Mouse (Mus musculus) liver, adult 2 months (tissue): ENCODE data around the gene Tor1aip1.

Source experiments
- CTCF ChIP-seq: fragments of 200-500 bp; IDR thresholded peaks from 2 replicates; pipeline ENCODE4 v1.5.1; 2011; ENCODE audit warnings: low read depth, low read length, control low read depth
- POLR2A ChIP-seq: fragments of 200-500 bp; IDR thresholded peaks from 2 replicates; pipeline ENCODE4 v1.6.1; 2011; ENCODE audit warnings: low read length, control low read depth; ENCODE audit not compliant: insufficient read depth; ENCODE audit errors: extremely low read depth

- TF ChIP-seq CTCF (peak; percentile 54), POLR2A (no peak)
These were observed 6.7 kb upstream of the Tor1aip1 start for GRCm38 (mm10) chr1:156043027-156043426.
